ENCODE assay signal across 19 mouse cellular contexts in the genomic region with DNA sequence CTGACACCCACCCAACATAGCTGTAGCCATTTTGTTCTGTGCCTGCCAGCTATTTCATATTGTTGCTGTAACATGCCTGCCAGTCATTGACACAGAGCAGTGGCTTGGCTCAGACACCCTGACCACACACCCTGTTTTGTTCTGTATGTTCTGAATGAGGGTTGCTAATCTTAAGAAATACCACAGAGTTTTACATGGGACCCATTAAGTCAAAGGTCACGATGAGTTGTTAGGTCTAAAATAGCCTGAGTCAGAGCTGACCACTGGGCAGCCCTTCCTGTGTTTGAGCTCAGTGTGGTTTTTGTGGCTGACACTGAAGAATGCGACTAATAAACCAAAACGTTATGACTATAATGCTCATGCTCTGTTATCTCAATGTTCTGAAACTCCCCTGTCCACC. TPM values are rescaled to one million over a fixed set of nuclear protein-coding genes. Genes with fewer than 3 reads are reported as not detected.
DNase-seq lines count a peak whose midpoint lies in the region; ATAC-seq and TF ChIP-seq lines count a peak whose summit lies in the region.
"Had no signal": no experiment of that assay in that cellular context is flagged by ENCODE, and none has a peak within 500 bp of the region (broad histone marks: within the 10 kb centered on the region; RNA-seq: fewer than 3 reads in every experiment).

No protein-coding gene starts in this region.

- WGBS in heart, adult 2 months: 68% methylated on average over 3 of the region's 3 CpGs
- WGBS in forebrain, embryonic 11.5 days: 87% methylated on average over 3 of the region's 3 CpGs

- H3K4me1 ChIP-seq in heart, adult 2 months (ENCODE audit: control insufficient read depth, insufficient read depth, low read length): no peaks in the 10 kb centered on the region; the same call in 1 of the 2 replicates
- H3K4me1 ChIP-seq in embryonic fibroblast, embryonic 13.5 days (ENCODE audit: control insufficient read depth, insufficient read depth, low read length): peaks cover 18% of the 10 kb centered on the region
- H3K4me1 ChIP-seq in forebrain, embryonic 11.5 days (replicated peaks; ENCODE audit: control insufficient read depth, insufficient read depth, low read length): no peaks in the 10 kb centered on the region
- H3K4me1 ChIP-seq: embryonic facial prominence, embryonic 15.5 days; liver, embryonic 13.5 days; midbrain, embryonic 12.5 days had no signal

- no peaks in the 10 kb centered on the region for H3K27me3 ChIP-seq in heart, adult 2 months (ENCODE audit: control insufficient read depth, insufficient read depth, low read length)
- H3K27me3 ChIP-seq in C2C12 (ENCODE audit: control insufficient read depth, insufficient read depth, insufficient read length): no peaks in the 10 kb centered on the region
- no peaks in the 10 kb centered on the region for H3K27me3 ChIP-seq in myocyte (ENCODE audit: control insufficient read depth, insufficient read depth, insufficient read length)
- H3K27me3 ChIP-seq in forebrain, embryonic 11.5 days (ENCODE audit: control insufficient read depth, insufficient read depth, low read length): no peaks in the 10 kb centered on the region
- H3K27me3 ChIP-seq: embryonic facial prominence, embryonic 15.5 days; limb, embryonic 13.5 days; midbrain, embryonic 12.5 days had no signal

- no peak for TF ChIP-seq CTCF in heart, adult 2 months (IDR thresholded peaks at IDR 0.05)
- no peak for TF ChIP-seq CTCF in C2C12 (IDR thresholded peaks at IDR 0.05; ENCODE audit: control insufficient read depth, insufficient read depth, insufficient read length)
- TF ChIP-seq CTCF in embryonic fibroblast, embryonic 13.5 days (IDR thresholded peaks at IDR 0.05; ENCODE audit: borderline replicate concordance, insufficient read depth, low read length): no peak

- no peak overlapping the region for H3K9ac ChIP-seq in heart, adult 2 months (ENCODE audit: low read depth, low read length)
- no peak overlapping the region for H3K9ac ChIP-seq in forebrain, embryonic 11.5 days (ENCODE audit: low read length)
- H3K9ac ChIP-seq: embryonic facial prominence, embryonic 15.5 days; limb, embryonic 13.5 days; liver, embryonic 13.5 days; midbrain, embryonic 12.5 days had no signal

- H3K79me3 ChIP-seq in C2C12 (ENCODE audit: low read depth): peaks cover 3% of the 10 kb centered on the region

- H3K4me2 ChIP-seq in myocyte (ENCODE audit: low read depth): peak overlapping the region; percentile 67
- H3K4me2 ChIP-seq in forebrain, embryonic 11.5 days (ENCODE audit: low read depth, low read length, severe bottlenecking): no peak overlapping the region
- H3K4me2 ChIP-seq: embryonic facial prominence, embryonic 15.5 days; limb, embryonic 13.5 days; liver, embryonic 13.5 days; midbrain, embryonic 12.5 days had no signal

- no peak for TF ChIP-seq POLR2A in heart, adult 2 months (IDR thresholded peaks at IDR 0.05; ENCODE audit: insufficient read depth, low read depth, low read length)
- no peak for TF ChIP-seq POLR2A in embryonic fibroblast, embryonic 13.5 days (IDR thresholded peaks at IDR 0.05; ENCODE audit: low read depth, low read length)
- no peak for TF ChIP-seq POLR2A in myocyte (IDR thresholded peaks at IDR 0.05; ENCODE audit: insufficient read length, low read depth)

- H3K27ac ChIP-seq in heart, adult 2 months: no peak overlapping the region
- H3K27ac ChIP-seq in embryonic fibroblast, embryonic 13.5 days (ENCODE audit: insufficient read depth, low read length): peak overlapping the region; percentile 98; the same call in 1 of the 2 replicates
- H3K27ac ChIP-seq in forebrain, embryonic 11.5 days (ENCODE audit: low read depth, low read length): no peak overlapping the region
- H3K27ac ChIP-seq: embryonic facial prominence, embryonic 15.5 days; limb, embryonic 13.5 days; liver, embryonic 13.5 days; midbrain, embryonic 12.5 days had no signal

- ATAC-seq in CD4-positive, CD25-positive, alpha-beta regulatory T cell, adult 4 months: no peak
- no peak for ATAC-seq in forebrain, embryonic 11.5 days (replicated peaks; ENCODE audit: low FRiP score)
- ATAC-seq: forebrain, embryonic 14.5 days had no signal

- intact Hi-C loops in heart, adult 2 months (cut with DNase I): no loop called here

- no peak overlapping the region for H3ac ChIP-seq in C2C12 (ENCODE audit: control insufficient read depth, insufficient read length, low read depth)
- H3ac ChIP-seq in myocyte (ENCODE audit: control insufficient read depth, insufficient read length): no peak overlapping the region

- DNase-seq in heart, adult 11 months: peak; percentile 79
- no peak for DNase-seq in heart, adult 2 months
- no peak for DNase-seq in gastrocnemius, adult 8-10 months (ENCODE audit: low spot score in 2 of 2)
- no peak for DNase-seq in forebrain, embryonic 11.5 days (ENCODE audit: low spot score)
- DNase-seq: cerebellum, adult 9-11 months; embryo, embryonic 11 days; gastrocnemius, postnatal 14 days; kidney, adult 11 months; liver, embryonic 13.5 days; spleen, adult 18-20 months; thymus, adult 2 months had no signal

- H3K9me3 ChIP-seq in forebrain, embryonic 11.5 days (ENCODE audit: control insufficient read depth, low read length): no peaks in the 10 kb centered on the region
- H3K9me3 ChIP-seq: embryonic facial prominence, embryonic 15.5 days; liver, embryonic 13.5 days; midbrain, embryonic 12.5 days had no signal

- H3K4me3 ChIP-seq in heart, adult 2 months: no peak overlapping the region
- H3K4me3 ChIP-seq in C2C12 (ENCODE audit: insufficient read depth, poor library complexity, severe bottlenecking): no peak overlapping the region
- H3K4me3 ChIP-seq in embryonic fibroblast, embryonic 13.5 days (ENCODE audit: insufficient read depth, low read length): no peak overlapping the region
- H3K4me3 ChIP-seq in myocyte: no peak overlapping the region
- H3K4me3 ChIP-seq in forebrain, embryonic 11.5 days (ENCODE audit: low read depth, low read length): no peak overlapping the region
- H3K4me3 ChIP-seq: embryonic facial prominence, embryonic 15.5 days; limb, embryonic 13.5 days; liver, embryonic 13.5 days; midbrain, embryonic 12.5 days had no signal

- no peak for TF ChIP-seq EP300 in heart, adult 2 months (IDR thresholded peaks at IDR 0.05; ENCODE audit: insufficient read depth, low read depth, low read length)

- no peaks in the 10 kb centered on the region for H3K79me2 ChIP-seq in heart, adult 2 months (replicated peaks; ENCODE audit: control insufficient read depth, insufficient read depth, low read length)
- H3K79me2 ChIP-seq in C2C12 (ENCODE audit: control insufficient read depth, insufficient read depth) (no peaks in the 10 kb centered on the region), myocyte (ENCODE audit: control insufficient read depth, insufficient read depth) (no peaks in the 10 kb centered on the region)

- H3K36me3 ChIP-seq in heart, adult 2 months (ENCODE audit: control insufficient read depth, insufficient read depth, low read length): no peaks in the 10 kb centered on the region
- H3K36me3 ChIP-seq in C2C12 (ENCODE audit: control insufficient read depth, insufficient read depth): peaks cover 4% of the 10 kb centered on the region
- no peaks in the 10 kb centered on the region for H3K36me3 ChIP-seq in myocyte (ENCODE audit: control insufficient read depth, insufficient read depth)
- no peaks in the 10 kb centered on the region for H3K36me3 ChIP-seq in forebrain, embryonic 11.5 days (ENCODE audit: control insufficient read depth, insufficient read depth, low read length)
- H3K36me3 ChIP-seq: embryonic facial prominence, embryonic 15.5 days; limb, embryonic 13.5 days; liver, embryonic 13.5 days; midbrain, embryonic 12.5 days had no signal

RNA-seq across cellular contexts. Expression of a gene that starts 14.2 kb away (rescaled TPM):
- under 1 TPM; 0.34 to 0.52 TPM for total RNA-seq in heart, adult 2 months (2021)
- polyA plus RNA-seq in heart, adult 2 months (2012; rRNA removed): 1.1 and 9.6 TPM in 2 replicates
- polyA plus RNA-seq in C2C12 (2012; fragmentation: generic; extraction: Trizol): 145 TPM
- polyA plus RNA-seq in embryonic fibroblast, embryonic 13.5 days (2011; ENCODE audit: insufficient read length, low read depth, missing spikeins): 2.2 and 4.7 TPM in 2 replicates
- 17.4 TPM for polyA plus RNA-seq in myocyte (2012; fragmentation: generic; extraction: Trizol)
- total RNA-seq in gastrocnemius, adult 8-10 months (2022): under 1 TPM in 2 of 4 experiments, not detected in 2; 0.27 to 0.46 TPM
- polyA plus RNA-seq in CD4-positive, CD25-positive, alpha-beta regulatory T cell, adult 4 months (2017; shearing (Covaris generic)): not detected
- polyA plus RNA-seq in forebrain, embryonic 11.5 days (2014; fragmentation: Nextera tagmentation; extraction: Ambion mirVana): 0.91 and 1.0 TPM in 2 replicates

RNA-seq across cellular contexts. Expression of a gene that starts 22.5 kb away (rescaled TPM):
- 1 to 10 TPM; 2.2 to 2.8 TPM for total RNA-seq in heart, adult 2 months (2021)
- polyA plus RNA-seq in heart, adult 2 months (2012; rRNA removed): 4.0 and 7.4 TPM in 2 replicates
- polyA plus RNA-seq in C2C12 (2012; fragmentation: generic; extraction: Trizol): 22.0 TPM
- 2.7 and 9.3 TPM in 2 replicates for polyA plus RNA-seq in embryonic fibroblast, embryonic 13.5 days (2011; ENCODE audit: insufficient read length, low read depth, missing spikeins)
- polyA plus RNA-seq in myocyte (2012; fragmentation: generic; extraction: Trizol): 4.8 TPM
- under 1 TPM; 0.13 to 0.89 (median 0.35) TPM for total RNA-seq in gastrocnemius, adult 8-10 months (2022)
- 1 to 10 TPM; 2.7 to 3.9 TPM for polyA plus RNA-seq in CD4-positive, CD25-positive, alpha-beta regulatory T cell, adult 4 months (2017; shearing (Covaris generic))
- 14.6 and 15.8 TPM in 2 replicates for polyA plus RNA-seq in forebrain, embryonic 11.5 days (2014; fragmentation: Nextera tagmentation; extraction: Ambion mirVana)

RNA-seq across cellular contexts. Expression of a gene that starts 31.3 kb away (rescaled TPM):
- total RNA-seq in heart, adult 2 months (2021): 10 to 100 TPM in 1 of 2 experiments, 1 to 10 TPM in 1; 9.1 to 13.7 TPM
- polyA plus RNA-seq in heart, adult 2 months (2012; rRNA removed): 18.9 and 21.0 TPM in 2 replicates
- polyA plus RNA-seq in C2C12 (2012; fragmentation: generic; extraction: Trizol) (9.3 TPM), myocyte (2012; fragmentation: generic; extraction: Trizol) (2.8 TPM)
- polyA plus RNA-seq in embryonic fibroblast, embryonic 13.5 days (2011; ENCODE audit: insufficient read length, low read depth, missing spikeins): 0.70 and 2.5 TPM in 2 replicates
- 1 to 10 TPM; 1.2 to 3.9 (median 2.3) TPM for total RNA-seq in gastrocnemius, adult 8-10 months (2022)
- polyA plus RNA-seq in CD4-positive, CD25-positive, alpha-beta regulatory T cell, adult 4 months (2017; shearing (Covaris generic)): under 1 TPM; 0.31 to 0.56 TPM
- 4.9 and 6.8 TPM in 2 replicates for polyA plus RNA-seq in forebrain, embryonic 11.5 days (2014; fragmentation: Nextera tagmentation; extraction: Ambion mirVana)

RNA-seq across cellular contexts. Expression of a gene that starts 39.4 kb away (rescaled TPM):
- total RNA-seq in heart, adult 2 months (2021): 10 to 100 TPM; 30.7 to 34.5 TPM
- polyA plus RNA-seq in heart, adult 2 months (2012; rRNA removed): 38.9 and 48.1 TPM in 2 replicates
- polyA plus RNA-seq in C2C12 (2012; fragmentation: generic; extraction: Trizol) (91.7 TPM), myocyte (2012; fragmentation: generic; extraction: Trizol) (75.5 TPM)
- 43.2 and 55.3 TPM in 2 replicates for polyA plus RNA-seq in embryonic fibroblast, embryonic 13.5 days (2011; ENCODE audit: insufficient read length, low read depth, missing spikeins)
- 10 to 100 TPM; 29.8 to 36.3 (median 35.5) TPM for total RNA-seq in gastrocnemius, adult 8-10 months (2022)
- polyA plus RNA-seq in CD4-positive, CD25-positive, alpha-beta regulatory T cell, adult 4 months (2017; shearing (Covaris generic)): 100 to 1,000 TPM; 123 to 141 TPM
- polyA plus RNA-seq in forebrain, embryonic 11.5 days (2014; fragmentation: Nextera tagmentation; extraction: Ambion mirVana): 202 and 223 TPM in 2 replicates

RNA-seq across cellular contexts. Expression of a gene that starts 41.3 kb away (rescaled TPM):
- total RNA-seq in heart, adult 2 months (2021): 1 to 10 TPM; 2.0 to 3.4 TPM
- 5.0 and 5.5 TPM in 2 replicates for polyA plus RNA-seq in heart, adult 2 months (2012; rRNA removed)
- polyA plus RNA-seq in C2C12 (2012; fragmentation: generic; extraction: Trizol) (10.8 TPM), myocyte (2012; fragmentation: generic; extraction: Trizol) (9.2 TPM)
- 2.3 and 4.5 TPM in 2 replicates for polyA plus RNA-seq in embryonic fibroblast, embryonic 13.5 days (2011; ENCODE audit: insufficient read length, low read depth, missing spikeins)
- total RNA-seq in gastrocnemius, adult 8-10 months (2022): 1 to 10 TPM; 1.6 to 3.3 (median 3.0) TPM
- 1 to 10 TPM; 3.3 to 5.3 TPM for polyA plus RNA-seq in CD4-positive, CD25-positive, alpha-beta regulatory T cell, adult 4 months (2017; shearing (Covaris generic))
- 9.8 and 9.9 TPM in 2 replicates for polyA plus RNA-seq in forebrain, embryonic 11.5 days (2014; fragmentation: Nextera tagmentation; extraction: Ambion mirVana)
